Mouse (Mus musculus): ENCODE measurements around the gene Pou3f1.

The Pou3f1 gene

GRCm38 (mm10) chr4:124656854-124657650 is 445 bp downstream of the Pou3f1 start:
- in situ Hi-C loops (cut with MboI; ENCODE audit: unreplicated experiment in 2 of 2) = loop anchor here (25.0 kb wide), 4 partner anchors 520 to 1520 kb away; partner anchors contain the start of gene Ppie (in 1 of the 2)

GRCm38 (mm10) chr4:124657781-124658180 is 1.2 kb downstream of the Pou3f1 start:
- in situ Hi-C loops (cut with MboI; ENCODE audit: unreplicated experiment in 2 of 2) = loop anchor here (25.0 kb wide), 4 partner anchors 520 to 1520 kb away; partner anchors contain the start of gene Ppie (in 1 of the 2)

GRCm38 (mm10) chr4:124658412-124658851 is 1.8 kb downstream of the Pou3f1 start:
- in situ Hi-C loops (cut with MboI; ENCODE audit: unreplicated experiment in 2 of 2) = loop anchor here (25.0 kb wide), 4 partner anchors 521 to 1521 kb away; partner anchors contain the start of gene Ppie (in 1 of the 2)

DNA sequence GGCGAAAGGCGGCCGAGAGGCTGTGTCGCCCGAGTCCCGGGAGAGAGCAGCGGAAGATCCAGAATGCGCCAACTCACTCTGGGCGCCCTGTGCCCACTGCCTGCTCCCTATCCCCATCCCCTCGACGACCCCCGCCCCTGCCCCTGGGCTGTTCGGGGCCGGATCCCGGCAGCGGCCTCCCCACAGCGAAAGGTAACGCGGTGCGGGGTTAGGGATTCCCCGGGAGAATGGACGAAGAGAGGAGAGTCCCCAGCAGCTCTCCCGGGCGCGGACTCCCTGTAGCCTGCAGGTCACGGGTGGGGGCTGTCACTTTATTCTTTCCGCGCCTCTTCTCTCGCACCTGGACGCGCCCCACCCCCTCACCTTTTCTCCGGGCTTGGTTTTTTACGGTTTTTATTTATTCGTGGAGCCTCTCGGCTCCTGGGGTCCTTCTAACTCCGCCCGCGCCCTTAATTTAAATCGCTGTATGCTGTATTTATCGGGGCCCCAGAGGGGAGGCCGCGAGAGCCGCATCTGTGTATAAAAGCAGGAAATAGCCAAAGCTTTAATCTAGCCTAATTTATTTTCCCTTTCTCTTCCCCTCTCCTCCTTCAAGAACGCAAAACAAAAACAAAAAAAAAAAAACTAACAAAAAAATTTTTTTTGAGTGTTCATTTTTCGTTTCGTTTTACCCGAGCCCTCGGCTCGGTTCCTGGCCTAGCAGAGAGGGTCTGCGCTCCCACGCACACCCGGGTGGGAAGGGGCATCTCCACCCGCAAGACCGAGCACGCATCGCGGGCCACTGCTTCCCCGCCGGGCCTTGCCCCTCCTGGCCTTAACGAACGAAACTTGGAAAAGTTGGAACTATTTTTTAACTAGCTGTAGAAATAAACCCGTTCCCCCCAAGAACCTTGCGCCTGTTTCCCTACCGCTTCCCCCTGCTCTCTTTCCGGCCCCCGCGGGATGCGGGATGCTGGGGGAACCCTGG is 2.9 kb downstream of the Pou3f1 start:
- in situ Hi-C loops (cut with MboI; ENCODE audit: unreplicated experiment in 2 of 2) = loop anchor here (25.0 kb wide), 4 partner anchors 522 to 1522 kb away; partner anchors contain the start of gene Ppie (in 1 of the 2)

DNA sequence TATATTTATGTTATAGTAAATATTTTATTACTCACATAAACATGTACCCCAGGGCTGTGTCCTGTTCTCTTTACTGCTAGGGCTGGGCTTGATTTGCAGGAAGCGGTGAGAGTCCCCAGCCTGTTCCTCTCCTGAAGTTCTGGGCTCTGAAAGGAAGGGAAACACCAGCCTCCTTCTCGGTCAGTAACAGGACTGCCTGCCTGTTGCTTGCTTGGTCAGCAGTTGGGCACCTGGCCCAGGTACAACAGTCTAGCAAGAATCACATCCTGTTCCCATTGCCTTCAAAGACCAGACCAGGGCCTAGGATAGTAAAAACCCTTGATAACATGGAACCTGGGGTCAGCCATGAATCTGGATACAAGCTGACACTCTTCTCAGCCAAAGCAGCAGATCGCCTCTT is 4.0 kb downstream of the Pou3f1 start:
- in situ Hi-C loops (cut with MboI; ENCODE audit: unreplicated experiment in 2 of 2) = loop anchor here (25.0 kb wide), 4 partner anchors 523 to 1523 kb away; partner anchors contain the start of gene Ppie (in 1 of the 2)

GRCm38 (mm10) chr4:124663034-124663433 is 6.4 kb downstream of the Pou3f1 start:
- in situ Hi-C loops (cut with MboI; ENCODE audit: unreplicated experiment in 2 of 2) = loop anchor here (25.0 kb wide), 4 partner anchors 526 to 1526 kb away; partner anchors contain the start of gene Ppie (in 1 of the 2)

- in situ Hi-C loops (cut with MboI; ENCODE audit: unreplicated experiment in 2 of 2) = loop anchor here (25.0 kb wide), 4 partner anchors 527 to 1527 kb away; partner anchors contain the start of gene Ppie (in 1 of the 2)
Measured at GRCm38 (mm10) chr4:124664185-124664584, 7.6 kb downstream of the Pou3f1 start.

DNA sequence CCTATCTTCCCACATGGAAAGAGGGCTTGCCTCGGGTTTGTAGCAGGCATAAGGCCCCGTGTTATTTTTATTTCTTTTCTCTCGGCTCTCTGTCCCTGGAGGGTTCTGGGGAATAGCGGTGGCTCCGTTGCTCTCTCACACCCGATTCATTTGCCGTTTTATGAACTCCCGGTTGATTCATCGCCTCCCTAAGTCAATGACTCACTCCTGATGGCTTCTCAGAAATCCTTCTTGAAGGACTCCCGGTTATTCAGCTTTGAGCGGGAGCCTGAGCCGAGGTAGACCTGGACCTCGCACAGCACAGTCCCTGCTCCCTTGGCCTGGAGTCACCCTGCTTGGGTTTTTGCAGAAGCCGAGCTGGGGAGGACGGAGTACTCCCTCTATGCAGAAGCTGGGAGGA is 8.0 kb downstream of the Pou3f1 start:
- in situ Hi-C loops (cut with MboI; ENCODE audit: unreplicated experiment in 2 of 2) = loop anchor here (25.0 kb wide), 4 partner anchors 527 to 1527 kb away; partner anchors contain the start of gene Ppie (in 1 of the 2)

GRCm38 (mm10) chr4:124667476-124668033 is 10.9 kb downstream of the Pou3f1 start:
- in situ Hi-C loops (cut with MboI; ENCODE audit: unreplicated experiment in 2 of 2) = loop anchor here (25.0 kb wide), 4 partner anchors 530 to 1530 kb away; partner anchors contain the start of gene Ppie (in 1 of the 2)

GRCm38 (mm10) chr4:124668078-124668477 is 11.5 kb downstream of the Pou3f1 start:
- in situ Hi-C loops (cut with MboI; ENCODE audit: unreplicated experiment in 2 of 2) = loop anchor here (25.0 kb wide), 4 partner anchors 531 to 1531 kb away; partner anchors contain the start of gene Ppie (in 1 of the 2)

GRCm38 (mm10) chr4:124670232-124670631 is 13.6 kb downstream of the Pou3f1 start:
- in situ Hi-C loops (cut with MboI; ENCODE audit: unreplicated experiment in 2 of 2) = loop anchor here (10.0 to 25.0 kb wide), 5 partner anchors 525 to 1533 kb away; partner anchors contain the start of gene Ppie (in 1 of the 2)

GRCm38 (mm10) chr4:124671583-124671982 is 15.0 kb downstream of the Pou3f1 start:
- in situ Hi-C loops (cut with MboI; ENCODE audit: unreplicated experiment in 2 of 2) = loop anchor here (10.0 to 25.0 kb wide), 5 partner anchors 527 to 1534 kb away; partner anchors contain the start of gene Ppie (in 1 of the 2)

DNA sequence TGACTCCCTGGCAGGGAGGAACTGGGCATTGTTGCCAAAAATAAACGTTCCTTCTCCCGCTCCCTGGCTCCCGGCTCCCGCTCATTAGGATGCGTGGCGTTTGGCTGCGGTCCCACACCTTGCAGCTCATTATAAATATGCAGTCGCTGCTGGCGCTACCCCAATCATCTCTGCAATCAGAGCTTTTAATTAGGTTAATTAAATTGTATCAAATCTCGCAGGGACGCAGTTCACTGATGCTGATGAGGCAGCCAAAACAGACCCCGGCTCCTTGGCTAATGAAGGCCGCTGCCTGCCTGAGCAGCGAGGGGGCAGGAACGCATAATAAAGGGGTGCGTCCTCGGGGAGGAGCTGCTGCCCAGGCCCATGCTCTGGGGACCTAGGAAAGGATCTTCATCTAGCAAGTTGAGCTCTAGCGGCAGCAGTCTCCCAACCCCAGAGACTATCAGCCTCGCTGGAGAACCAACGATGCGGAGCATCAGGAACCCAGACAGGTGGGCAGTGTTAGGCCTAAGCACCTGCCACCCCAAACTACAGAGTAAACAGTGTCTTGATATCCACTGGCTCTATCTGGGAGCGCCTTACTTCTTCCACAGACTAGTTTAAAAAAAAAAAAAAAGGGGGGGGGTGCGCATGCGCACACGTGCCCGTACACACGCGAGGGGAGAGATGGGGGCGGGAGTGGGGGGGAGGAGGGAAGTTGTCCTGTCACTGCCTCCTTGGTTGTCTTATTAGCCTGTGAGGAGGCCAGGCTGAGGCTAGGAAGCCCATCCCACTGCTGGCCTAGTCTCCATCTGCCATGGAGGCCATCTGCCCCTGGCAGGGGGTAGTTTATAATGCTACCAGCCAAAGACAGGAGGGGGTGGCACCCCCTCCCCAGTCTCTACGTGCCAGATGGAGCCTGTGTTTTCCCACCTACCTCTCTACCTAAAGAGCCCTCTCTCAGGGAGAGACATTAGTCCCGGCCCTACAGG is 16.0 kb downstream of the Pou3f1 start:
- in situ Hi-C loops (cut with MboI; ENCODE audit: unreplicated experiment in 2 of 2) = loop anchor here (10.0 to 25.0 kb wide), 5 partner anchors 528 to 1535 kb away; partner anchors contain the start of gene Ppie (in 1 of the 2)

DNA sequence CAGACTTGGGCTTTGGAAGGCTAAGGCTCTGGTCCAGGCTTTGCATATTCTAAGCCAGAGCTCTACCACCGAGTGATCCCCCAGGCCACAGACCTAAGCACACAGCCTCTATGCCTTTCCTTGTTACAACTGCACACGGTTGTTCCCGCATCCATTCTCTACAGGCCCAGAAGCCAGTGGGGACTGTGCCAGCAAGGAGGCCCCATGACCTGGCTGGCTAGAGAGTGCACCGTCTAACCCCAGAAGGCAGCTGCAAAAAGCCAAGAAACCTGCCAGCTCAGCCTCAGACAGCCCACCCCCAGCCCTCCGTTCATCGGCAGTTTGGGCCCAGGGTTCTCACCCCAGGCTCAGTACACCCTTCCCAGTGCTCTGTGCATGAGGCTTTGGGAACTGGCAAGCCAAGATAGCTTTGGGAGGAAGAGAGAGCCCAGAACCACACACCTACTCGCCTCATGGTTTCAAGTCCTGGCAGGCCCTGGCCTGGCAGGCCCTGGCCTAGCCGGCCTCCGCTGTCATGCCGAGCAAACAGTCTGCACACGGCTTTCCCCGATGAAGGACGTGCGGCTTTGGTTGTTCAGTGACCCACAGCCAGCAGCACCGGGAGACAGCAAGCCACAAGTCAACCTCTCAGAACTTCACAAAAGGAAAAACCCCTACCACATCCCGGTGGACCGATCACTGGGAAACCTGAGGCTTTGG is 17.9 kb downstream of the Pou3f1 start:
- in situ Hi-C loops (cut with MboI; ENCODE audit: unreplicated experiment in 2 of 2) = loop anchor here (5.0 to 25.0 kb wide), 8 partner anchors 530 to 1537 kb away; partner anchors contain the start of genes Akirin1 (in 1 of the 2) and Ppie (in 1 of the 2)

DNA sequence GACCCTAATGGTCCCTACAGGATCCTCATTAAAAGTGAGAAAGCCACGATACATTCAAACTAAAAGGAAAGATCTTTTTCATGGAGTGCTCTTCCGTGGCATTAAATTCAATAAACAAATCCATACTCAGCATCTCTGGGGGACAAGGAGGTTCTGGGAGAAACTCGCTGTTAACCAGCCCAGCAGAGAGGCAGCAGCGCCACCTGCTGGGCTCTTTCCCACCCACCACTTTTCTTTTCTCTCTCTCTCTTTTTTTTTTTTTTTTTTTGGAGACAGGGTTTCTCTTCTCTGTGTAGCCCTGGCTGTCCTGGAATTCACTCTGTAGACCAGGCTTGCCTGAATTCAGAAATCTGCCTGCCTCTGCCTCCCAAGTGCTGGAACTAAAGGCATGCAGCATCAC is 18.4 kb downstream of the Pou3f1 start:
- in situ Hi-C loops (cut with MboI; ENCODE audit: unreplicated experiment in 2 of 2) = loop anchor here (5.0 to 25.0 kb wide), 4 partner anchors 530 to 938 kb away; partner anchors contain the start of gene Akirin1 (in 1 of the 2)

GRCm38 (mm10) chr4:124675958-124676357 is 19.4 kb downstream of the Pou3f1 start:
- in situ Hi-C loops (cut with MboI; ENCODE audit: unreplicated experiment in 2 of 2) = loop anchor here (5.0 to 25.0 kb wide), 4 partner anchors 531 to 939 kb away; partner anchors contain the start of gene Akirin1 (in 1 of the 2)

GRCm38 (mm10) chr4:124682270-124682669 is 25.7 kb downstream of the Pou3f1 start:
- in situ Hi-C loops (cut with MboI; ENCODE audit: unreplicated experiment in 2 of 2) = loop anchor here in 1 of 2 experiments (10.0 to 25.0 kb wide), 2 partner anchors 243 to 945 kb away; no protein-coding TSS in a partner anchor

All from v-Abl transformed pro-B cells (cell line).